Mouse (Mus musculus): ENCODE measurements around the gene Baz2b. TPM values are rescaled to one million over a fixed set of nuclear protein-coding genes. Genes with fewer than 3 reads are reported as not detected.

Gene Baz2b
- total and polyA plus RNA-seq, 3 experiments = 5.7 to 11.4 TPM; not detected in 1

DNA sequence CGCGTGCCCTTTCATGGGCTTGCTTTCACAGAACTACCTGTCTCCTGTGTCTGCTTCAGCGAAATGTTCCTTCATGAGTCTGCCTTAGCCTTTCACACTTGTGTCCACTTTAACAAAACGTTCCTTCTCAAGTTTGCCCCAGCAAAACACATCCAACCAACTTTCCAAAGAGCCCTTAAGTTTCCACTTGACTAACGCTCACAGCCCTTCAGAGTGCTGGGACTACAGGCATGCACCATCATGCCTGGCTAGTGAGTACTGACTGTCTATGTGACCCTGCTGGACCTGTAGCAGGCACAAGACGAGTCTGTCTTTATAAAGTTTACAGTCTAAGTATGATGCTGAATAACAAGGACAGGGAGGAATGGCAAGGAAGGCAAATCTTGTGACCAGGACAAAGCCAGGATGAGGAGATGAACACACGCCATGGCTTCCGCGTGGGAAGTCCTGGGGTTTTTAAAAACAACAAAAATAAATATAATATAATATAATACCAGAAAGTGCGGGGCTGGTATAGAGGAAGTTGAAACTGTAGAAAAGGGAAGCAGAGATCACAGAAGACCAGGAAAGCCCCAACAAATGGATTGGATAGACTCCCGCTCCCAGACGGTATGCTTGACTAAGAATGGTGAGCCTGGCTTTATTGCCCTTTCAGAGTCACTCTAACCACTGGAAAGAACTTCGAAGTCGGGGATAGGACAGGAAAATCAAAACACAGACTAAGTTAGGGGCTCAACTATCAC is 120.7 kb downstream of the Baz2b start:
- Histone ChIP-seq H3K9me3 (replicated peaks; ENCODE audit: insufficient read depth, low read length) (no peaks in the 10 kb centered on the region), H3K4me1 (ENCODE audit: control insufficient read depth in 1 of 2, insufficient read depth in 2 of 2, low read length in 2 of 2) (no peaks in the 10 kb centered on the region), H3K79me2 (ENCODE audit: control insufficient read depth, insufficient read depth, low read length, poor library complexity) (no peaks in the 10 kb centered on the region), H3K27me3 (ENCODE audit: control insufficient read depth in 1 of 2, insufficient read depth in 2 of 2, low read length in 2 of 2) (no peaks in the 10 kb centered on the region; a peak in 1 of 4 replicates), H3K9ac (ENCODE audit: control insufficient read depth, low read depth, low read length, poor library complexity, severe bottlenecking) (no peak overlapping the region), H3K27ac (ENCODE audit: control insufficient read depth, low read depth, low read length) (no peak overlapping the region), H3K4me3 (ENCODE audit: control insufficient read depth in 1 of 2, insufficient read depth in 1 of 2, low read depth in 2 of 2, low read length in 2 of 2) (no peak overlapping the region), H3K36me3 (ENCODE audit: control insufficient read depth in 1 of 2, insufficient read depth in 2 of 2, low read length in 2 of 2) (no peaks in the 10 kb centered on the region)
- TF ChIP-seq USF2 (IDR thresholded peaks at IDR 0.05; ENCODE audit: borderline replicate concordance in 1 of 2, insufficient read depth in 1 of 2, low read depth in 1 of 2, low read length in 2 of 2) (no peak), CTCF (IDR thresholded peaks at IDR 0.05 in 2 of 3, conservative IDR thresholded peaks at IDR 0.05 in 1 of 3; ENCODE audit: control insufficient read depth in 1 of 3, insufficient read depth in 1 of 3, low read depth in 2 of 3, low read length in 3 of 3, poor library complexity in 1 of 3, severe bottlenecking in 1 of 3) (no peak), POLR2A (IDR thresholded peaks at IDR 0.05; ENCODE audit: control insufficient read depth in 1 of 2, insufficient read depth in 1 of 2, low read depth in 1 of 2, low read length in 2 of 2, poor library complexity in 1 of 2) (no peak), JUND (IDR thresholded peaks at IDR 0.05; ENCODE audit: low read depth, low read length) (no peak), ZKSCAN1 (IDR thresholded peaks at IDR 0.05; ENCODE audit: low read depth, low read length) (no peak), MAX (IDR thresholded peaks at IDR 0.05; ENCODE audit: low read length) (no peak), MYC (IDR thresholded peaks at IDR 0.05; ENCODE audit: low read depth, low read length) (no peak), NELFE (IDR thresholded peaks at IDR 0.05; ENCODE audit: low read depth, low read length) (no peak), RCOR1 (IDR thresholded peaks at IDR 0.05; ENCODE audit: low read depth, low read length) (no peak), ETS1 (IDR thresholded peaks at IDR 0.05; ENCODE audit: low read depth, low read length) (no peak), E2F4 (IDR thresholded peaks at IDR 0.05; ENCODE audit: borderline replicate concordance, low read depth, low read length) (no peak), TCF12 (IDR thresholded peaks at IDR 0.05; ENCODE audit: low read depth, low read length) (no peak), MEF2A (IDR thresholded peaks at IDR 0.05; ENCODE audit: extremely low read depth, insufficient replicate concordance, low read depth, low read length, poor library complexity, severe bottlenecking) (no peak), KAT2A (conservative IDR thresholded peaks at IDR 0.05; ENCODE audit: low read depth, low read length) (no peak)
- DNase-seq (ENCODE audit: low read depth, low spot score) = no peak

DNA sequence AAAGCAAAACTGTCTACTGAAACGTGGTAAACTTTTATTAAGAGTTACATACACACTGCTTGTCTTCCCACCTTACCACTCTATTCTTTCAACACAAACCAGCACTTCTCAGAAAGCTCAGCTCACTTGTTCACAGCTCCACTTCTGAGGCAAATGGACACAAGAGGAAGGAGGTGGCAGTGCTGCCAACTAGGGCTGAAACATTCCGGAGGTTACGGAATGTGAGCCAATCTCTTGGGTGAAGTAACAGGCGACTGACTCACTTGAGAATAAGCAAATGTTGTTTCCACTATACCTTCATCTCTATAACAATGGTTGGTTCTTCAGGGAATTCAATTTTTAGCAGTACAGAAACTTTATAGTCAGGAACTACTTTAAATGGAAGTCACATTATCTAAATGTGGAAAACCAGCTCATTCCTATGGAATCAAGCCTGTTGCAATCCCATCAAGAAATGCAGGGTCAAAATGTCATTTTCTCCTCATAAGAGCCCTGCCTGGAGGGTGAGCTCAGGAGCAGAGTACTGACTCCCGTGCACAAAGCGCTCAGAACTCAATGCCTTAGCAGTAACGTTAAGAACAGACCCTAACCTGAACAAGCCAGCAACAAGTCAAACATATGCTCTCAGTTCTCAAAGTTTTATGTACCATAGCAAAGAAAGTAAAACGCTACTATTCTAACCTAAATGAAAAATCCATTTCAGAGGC is 123.3 kb downstream of the Baz2b start:
- Histone ChIP-seq H3K9me3 (replicated peaks; ENCODE audit: insufficient read depth, low read length) (no peaks in the 10 kb centered on the region), H3K4me1 (ENCODE audit: control insufficient read depth in 1 of 2, insufficient read depth in 2 of 2, low read length in 2 of 2) (no peaks in the 10 kb centered on the region), H3K36me3 (ENCODE audit: control insufficient read depth in 1 of 2, insufficient read depth in 2 of 2, low read length in 2 of 2) (no peaks in the 10 kb centered on the region), H3K9ac (ENCODE audit: control insufficient read depth, low read depth, low read length, poor library complexity, severe bottlenecking) (no peak overlapping the region), H3K4me3 (ENCODE audit: control insufficient read depth in 1 of 2, insufficient read depth in 1 of 2, low read depth in 2 of 2, low read length in 2 of 2) (no peak overlapping the region), H3K27me3 (ENCODE audit: control insufficient read depth in 1 of 2, insufficient read depth in 2 of 2, low read length in 2 of 2) (no peaks in the 10 kb centered on the region; a peak in 1 of 4 replicates), H3K27ac (ENCODE audit: control insufficient read depth, low read depth, low read length) (no peak overlapping the region), H3K79me2 (ENCODE audit: control insufficient read depth, insufficient read depth, low read length, poor library complexity) (no peaks in the 10 kb centered on the region)
- no peak for TF ChIP-seq ELF1 (IDR thresholded peaks at IDR 0.05; ENCODE audit: low read depth, low read length)
- TF ChIP-seq MEF2A (IDR thresholded peaks at IDR 0.05; ENCODE audit: extremely low read depth, insufficient replicate concordance, low read depth, low read length, poor library complexity, severe bottlenecking) = no peak
- no peak for TF ChIP-seq MYB (IDR thresholded peaks at IDR 0.05; ENCODE audit: low read depth, low read length)
- TF ChIP-seq SMC3 (IDR thresholded peaks at IDR 0.05; ENCODE audit: low read depth, low read length) = no peak
- no peak for TF ChIP-seq CHD2 (IDR thresholded peaks at IDR 0.05; ENCODE audit: low read length)
- no peak for TF ChIP-seq MAFK (IDR thresholded peaks at IDR 0.05; ENCODE audit: borderline replicate concordance, low read depth, low read length)
- TF ChIP-seq UBTF (IDR thresholded peaks at IDR 0.05; ENCODE audit: borderline replicate concordance, insufficient read depth, low read depth, low read length) = no peak
- no peak for TF ChIP-seq RAD21 (IDR thresholded peaks at IDR 0.05; ENCODE audit: low read depth, low read length)
- no peak for TF ChIP-seq MAX (IDR thresholded peaks at IDR 0.05; ENCODE audit: low read length)
- TF ChIP-seq MXI1 (IDR thresholded peaks at IDR 0.05; ENCODE audit: low read depth, low read length) = no peak
- TF ChIP-seq KAT2A (conservative IDR thresholded peaks at IDR 0.05; ENCODE audit: low read depth, low read length) = no peak
- no peak for TF ChIP-seq ZKSCAN1 (IDR thresholded peaks at IDR 0.05; ENCODE audit: low read depth, low read length)
- TF ChIP-seq GABPA (IDR thresholded peaks at IDR 0.05; ENCODE audit: low read depth, low read length) = no peak
- no peak for TF ChIP-seq POLR2A (IDR thresholded peaks at IDR 0.05; ENCODE audit: control insufficient read depth in 1 of 2, insufficient read depth in 1 of 2, low read depth in 1 of 2, low read length in 2 of 2, poor library complexity in 1 of 2)
- no peak for TF ChIP-seq CHD1 (IDR thresholded peaks at IDR 0.05; ENCODE audit: low read depth, low read length)
- TF ChIP-seq NRF1 (IDR thresholded peaks at IDR 0.05; ENCODE audit: insufficient read depth, low read depth, low read length, poor library complexity, severe bottlenecking) = no peak
- no peak for DNase-seq (ENCODE audit: low read depth, low spot score)
